Mouse (Mus musculus): Measurements from ENCODE around the gene Tbcc.

The Tbcc gene

DNA sequence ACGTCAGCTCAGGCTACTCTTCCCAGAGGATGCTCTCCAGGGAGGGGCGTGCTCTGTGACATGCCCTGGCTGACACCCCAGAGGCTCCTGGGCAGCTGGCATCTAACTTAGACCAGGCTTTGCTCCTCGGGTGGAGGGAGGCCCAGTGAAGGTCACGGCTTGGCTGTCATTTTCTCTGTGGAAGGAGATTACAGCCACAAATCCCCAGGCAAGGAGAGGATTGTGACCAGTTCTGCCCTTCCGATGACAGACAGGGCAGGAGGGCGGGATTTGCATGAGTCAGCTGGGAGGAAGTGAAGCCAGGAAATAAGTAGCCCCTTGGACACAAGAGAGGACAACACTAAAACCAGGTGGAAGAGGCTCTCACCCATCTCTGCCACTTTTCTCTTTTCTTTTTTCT lies 21.8 kb downstream of the Tbcc start:
- no peak for DNase-seq

DNA sequence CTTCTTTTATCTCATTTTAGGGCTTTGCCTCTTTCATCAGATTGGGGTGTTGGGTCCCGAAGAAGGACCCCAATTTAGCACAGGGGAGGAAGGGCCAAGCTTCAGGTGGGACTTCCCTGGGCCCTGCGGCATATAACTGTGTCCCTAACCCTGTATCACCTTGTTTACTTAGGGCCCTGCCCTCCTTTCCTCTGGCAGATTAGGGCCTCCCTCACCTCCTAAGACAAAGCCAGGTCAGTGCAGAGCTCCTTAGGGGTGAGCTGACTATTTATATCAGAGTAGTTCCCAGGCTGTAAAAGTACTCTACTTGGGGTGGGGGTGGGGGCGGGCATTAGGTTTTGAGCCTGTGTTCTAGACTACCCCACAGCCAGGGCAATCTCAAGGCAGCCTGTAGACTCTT lies 24.6 kb downstream of the Tbcc start:
- no peak for DNase-seq

DNA sequence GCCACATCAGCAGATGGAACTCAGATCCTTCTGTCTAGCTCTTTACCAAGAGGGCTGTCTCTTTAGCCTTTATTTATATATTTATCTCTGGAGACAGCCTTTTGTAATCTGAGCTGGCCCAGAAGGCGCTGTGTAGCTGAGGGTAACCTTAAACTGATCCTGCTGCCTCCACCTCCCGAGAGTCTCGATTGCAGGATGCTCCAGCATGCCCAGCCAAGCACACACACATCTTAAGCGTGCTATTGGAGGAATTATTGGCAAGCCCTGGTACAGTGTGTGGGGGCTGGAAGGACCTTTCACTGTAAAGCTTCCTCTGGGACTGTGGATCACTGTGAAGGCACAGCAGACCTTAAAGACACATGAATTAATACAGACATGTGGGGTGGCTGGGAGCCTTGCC lies 28.5 kb downstream of the Tbcc start:
- no peak for DNase-seq

DNA sequence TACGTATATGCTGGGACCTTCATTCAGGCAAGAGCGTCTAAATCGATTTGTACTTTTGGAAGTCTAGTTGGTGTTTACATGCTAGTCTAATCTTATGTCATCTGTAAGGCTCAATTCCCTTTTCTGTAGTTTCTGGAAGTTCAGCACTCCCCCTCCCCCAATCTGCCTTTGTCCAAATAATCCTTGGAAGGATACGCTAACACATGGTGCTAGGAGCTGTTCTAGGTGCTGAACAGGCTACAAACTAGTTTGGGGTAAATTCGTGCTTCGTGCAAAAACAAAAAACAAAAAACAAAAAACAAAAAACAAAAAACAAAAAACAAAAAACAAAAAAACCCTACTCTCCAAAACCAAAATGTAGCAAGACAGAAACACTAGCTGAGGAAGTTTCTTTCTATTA lies 30.4 kb downstream of the Tbcc start:
- no peak for DNase-seq

DNA sequence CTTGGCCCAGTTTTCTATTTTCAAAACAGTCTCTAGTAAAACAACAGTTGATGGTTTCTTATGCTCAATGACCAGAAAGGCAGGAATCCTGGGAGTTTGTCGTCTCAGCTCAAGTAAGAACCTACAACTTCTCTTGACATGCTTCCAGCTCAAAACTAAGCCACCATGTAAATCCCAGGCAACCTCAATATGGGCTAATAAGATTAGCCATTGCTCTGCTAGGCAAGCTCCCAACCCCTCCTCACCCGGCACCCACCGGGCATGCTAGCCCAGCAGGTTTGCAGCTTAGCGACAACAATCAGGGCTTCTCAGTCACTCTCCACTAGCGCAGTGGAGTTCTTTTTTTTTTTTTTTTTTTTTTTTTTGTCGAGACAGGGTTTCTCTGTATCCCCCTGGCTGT lies 35.7 kb downstream of the Tbcc start:
- DNase-seq = no peak

DNA sequence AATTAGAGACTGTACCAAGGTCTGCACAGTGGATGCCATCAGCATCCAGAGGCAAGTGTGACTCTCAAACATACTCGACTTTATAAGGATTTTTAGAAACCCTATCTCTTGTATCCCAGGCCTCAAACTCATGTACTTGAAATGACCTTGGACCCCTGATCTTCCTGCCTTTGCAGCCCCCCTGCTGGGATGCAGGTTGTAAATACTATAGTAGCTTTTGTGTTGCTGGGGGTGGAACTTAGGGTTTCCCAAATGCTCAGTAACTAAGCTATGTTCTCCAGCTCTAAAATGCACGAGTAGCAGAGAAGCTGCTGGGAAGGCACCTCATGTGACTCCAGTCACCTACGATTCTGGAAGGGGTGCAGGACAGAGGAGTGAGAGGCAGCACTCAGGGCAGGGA lies 36.5 kb downstream of the Tbcc start:
- no peak for DNase-seq

DNA sequence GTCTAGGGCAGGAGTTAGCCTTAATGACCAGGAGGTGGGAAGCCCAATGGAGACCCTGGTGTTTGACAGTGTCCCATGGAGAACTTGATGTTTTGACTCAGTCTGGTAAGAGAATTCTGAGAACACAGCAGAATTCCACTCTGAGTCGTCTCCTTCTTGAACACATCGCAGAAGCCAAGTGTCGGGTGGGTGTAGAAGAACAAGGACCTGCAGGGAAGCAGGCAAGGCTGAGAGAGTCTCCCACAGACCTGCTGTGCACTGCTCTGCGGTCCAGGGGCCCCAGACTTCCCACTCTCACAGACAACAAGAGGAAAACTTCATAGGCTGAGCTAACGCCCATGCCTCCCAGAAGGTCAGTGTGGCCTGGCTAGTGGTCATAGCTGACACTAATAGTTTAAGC lies 37.3 kb downstream of the Tbcc start:
- no peak for DNase-seq

DNA sequence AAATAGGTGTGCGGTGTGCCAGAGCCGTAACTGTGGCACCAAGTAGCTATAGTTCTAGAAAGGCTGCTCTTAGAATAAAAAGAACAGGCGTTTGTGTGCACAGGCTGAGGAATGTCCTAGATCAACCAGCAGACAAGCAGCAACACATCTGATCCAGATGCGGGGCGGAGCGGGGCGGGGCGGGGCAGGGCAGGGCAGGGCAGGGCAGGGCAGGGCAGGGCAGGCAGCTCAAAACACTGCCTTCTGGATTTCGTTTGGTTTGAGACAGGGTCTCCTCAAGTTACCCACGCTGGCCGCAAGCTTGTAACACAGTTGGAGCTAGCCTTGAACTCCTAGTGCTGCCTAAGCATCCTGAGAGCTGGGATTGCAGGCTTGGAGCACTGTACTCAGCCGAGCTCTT lies 38.8 kb downstream of the Tbcc start:
- no peak for DNase-seq

DNA sequence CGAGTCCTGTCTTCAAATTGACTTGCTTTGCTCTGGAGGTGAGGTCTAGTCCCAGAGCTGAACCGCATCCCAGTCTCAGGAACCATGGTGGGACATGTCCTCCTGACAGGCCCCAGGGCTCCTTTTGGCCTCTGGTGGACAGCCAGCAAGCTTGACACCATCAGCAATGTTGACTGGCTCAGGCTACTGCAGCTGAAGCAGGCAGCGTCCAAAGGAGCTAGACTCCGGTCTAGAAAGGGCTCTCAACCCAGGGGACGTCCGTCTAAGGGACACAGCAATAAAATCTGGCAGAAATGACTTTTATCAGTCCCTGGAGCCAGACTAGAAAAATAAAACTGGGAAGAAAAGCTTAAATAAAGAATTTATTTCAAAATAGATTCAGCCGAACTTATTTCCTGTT lies 39.4 kb downstream of the Tbcc start:
- no peak for DNase-seq

DNA sequence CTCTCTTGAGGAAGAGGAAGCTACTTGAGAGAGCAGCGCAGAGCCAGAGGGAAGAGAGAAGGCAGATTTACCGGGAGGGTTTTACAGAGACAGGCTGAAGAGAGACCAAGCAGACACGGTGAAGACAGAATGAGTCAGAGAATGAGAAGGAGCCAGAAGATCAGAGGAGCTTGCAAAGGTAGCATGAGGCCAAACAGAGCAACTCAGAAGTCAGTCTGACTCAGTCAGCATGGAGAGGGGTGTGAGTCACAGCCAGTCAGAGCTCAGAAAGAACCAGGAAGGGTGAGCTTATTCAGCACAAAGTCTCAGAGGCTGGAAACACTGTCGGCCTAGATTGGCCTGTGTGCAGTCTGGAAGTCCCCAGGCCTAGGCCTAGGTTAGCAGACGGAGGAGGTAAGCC lies 42.5 kb downstream of the Tbcc start:
- no peak for DNase-seq

DNA sequence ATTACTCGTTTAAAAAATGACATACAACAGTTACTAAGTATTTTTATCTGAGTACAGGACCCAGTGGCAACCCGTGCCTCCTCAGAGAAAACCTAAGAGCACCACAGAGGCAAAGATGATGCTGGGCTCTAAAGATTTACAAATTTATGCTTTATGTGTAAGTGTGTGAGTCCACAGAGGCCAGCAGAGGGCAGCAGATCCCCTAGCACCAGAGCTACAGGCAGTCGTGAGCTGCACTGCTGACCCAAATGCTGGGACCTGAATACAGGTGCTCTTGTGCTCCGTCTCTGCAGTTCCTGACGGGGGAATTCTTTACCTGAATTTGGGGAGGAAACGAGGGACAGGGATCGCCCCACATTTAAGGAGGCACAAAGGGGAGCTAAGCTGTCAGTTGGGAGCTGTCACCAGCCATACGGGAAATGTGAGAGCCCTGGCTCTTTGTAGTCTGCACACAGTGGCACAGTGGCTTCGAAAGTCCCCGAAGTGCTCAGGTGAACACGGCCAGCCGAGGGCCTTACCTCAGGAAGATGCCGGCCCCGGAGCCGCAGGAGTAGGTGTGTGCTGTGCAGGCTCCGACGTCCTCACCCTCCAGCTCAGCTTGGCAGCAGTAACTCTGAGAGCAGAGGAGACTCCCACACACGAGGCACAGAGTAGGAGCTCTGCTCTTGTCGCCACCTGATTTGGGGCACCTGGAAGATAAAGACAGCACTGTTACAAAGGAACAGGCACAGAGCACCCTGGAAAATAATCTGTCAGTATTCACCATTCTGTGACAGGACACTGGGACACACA lies 43.3 kb downstream of the Tbcc start:
- DNase-seq = peak; percentile 65

DNA sequence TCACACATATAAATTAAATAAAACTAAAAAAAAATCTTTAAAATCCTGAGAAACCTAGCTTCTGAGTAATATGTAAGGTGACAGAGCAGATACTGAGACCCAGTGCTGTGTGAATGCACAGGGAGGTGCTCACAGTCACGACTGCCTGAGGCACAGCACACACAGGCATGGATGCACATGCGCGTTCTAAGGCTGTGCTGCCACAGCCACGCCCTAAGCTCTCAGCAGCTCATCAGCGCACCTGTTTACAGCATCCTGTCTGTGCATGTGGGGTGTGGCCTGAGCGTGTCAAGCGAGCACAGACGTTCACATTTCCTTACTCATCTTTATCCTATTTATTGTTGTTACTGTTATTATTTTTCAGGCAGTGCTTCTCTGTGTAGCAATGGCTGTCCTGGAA lies 50.0 kb downstream of the Tbcc start:
- DNase-seq = no peak

Data from lung, postnatal 36 days (tissue).